Mouse (Mus musculus) gastrocnemius, postnatal 25 days (tissue): ENCODE results near the gene Bsph1. TPM values are rescaled to one million over a fixed set of nuclear protein-coding genes. Genes with fewer than 3 reads are reported as not detected.
"Not testable (repeated sequence)": the region's sequence is repeated elsewhere in the genome, so short reads cannot be mapped to it uniquely, and the experiment has no call there.

Source experiments
- DNase-seq: peaks from one replicate; pipeline ENCODE4 v3.0.0; 2022
- long read RNA-seq, 2 experiments: library from polyadenylated mRNA; stranded (forward); transcript quantifications; one replicate each; pipeline ENCODE4 v2.0.0; 2021
- total RNA-seq, 2 experiments: library from RNA; stranded (reverse); gene quantifications; 1 replicate in 1 of 2; 2 replicates in 1 of 2; pipeline ENCODE4 v1.2.3; 2021

Gene Bsph1
- not detected for total RNA-seq
- long read RNA-seq, experiment 1, result 0 reads
- long read RNA-seq, experiment 2, result 0 reads

GRCm38 (mm10) chr7:13450541-13450940 lies at the start of gene Bsph1:
Bsph1 (plus strand) TSS chr7:13450841.
- not testable (repeated sequence) for DNase-seq

- no peak for DNase-seq
Observed at GRCm38 (mm10) chr7:13511539-13511938, 60.9 kb downstream of the Bsph1 start.

Other genes starting within 250 kb of the Bsph1 start
- gene Vmn1r89, start 237.8 kb upstream of the Bsph1 start, total RNA-seq, result not detected
- 1 to 10 TPM in 1 of 2 experiments, under 1 TPM in 1; 1.00 to 2.4 TPM for gene Lig1, start 173.6 kb upstream of the Bsph1 start, total RNA-seq
- gene Zswim9, start 172.1 kb upstream of the Bsph1 start, total RNA-seq, result 1 to 10 TPM; 7.6 to 8.0 TPM
- gene Pla2g4c, start 126.2 kb upstream of the Bsph1 start, total RNA-seq, result under 1 TPM in 1 of 2 experiments, not detected in 1; 0.08 TPM
- gene Cabp5, start 52.7 kb upstream of the Bsph1 start, total RNA-seq, result not detected
- not detected for gene Bsph2, start 120.2 kb downstream of the Bsph1 start, total RNA-seq
- not detected for gene Sult2a5, start 173.1 kb downstream of the Bsph1 start, total RNA-seq